Mouse (Mus musculus) MEL (cell line): Measurements from ENCODE around the gene Sox1.

Experiments
- CTCF ChIP-seq, 3 experiments: IDR thresholded peaks in 2 of 3; conservative IDR thresholded peaks in 1 of 3; 2 replicates each; pipeline ENCODE4 v1.5.1; 2011 to 2012; ENCODE audit warnings: low read length in 3 of 3, low read depth in 2 of 3, mild to moderate bottlenecking in 2 of 3, improper control_type of control experiment in 1 of 3, inconsistent platforms in 1 of 3, mixed read lengths in 1 of 3, moderate library complexity in 1 of 3; ENCODE audit not compliant: control insufficient read depth in 1 of 3, insufficient read depth in 1 of 3, poor library complexity in 1 of 3, severe bottlenecking in 1 of 3
- GABPA ChIP-seq: IDR thresholded peaks from 2 replicates; pipeline ENCODE4 v1.6.1; 2012; ENCODE audit warnings: low read depth, mild to moderate bottlenecking, inconsistent platforms, low read length, improper control_type of control experiment, moderate library complexity
- POLR2A ChIP-seq, 2 experiments: IDR thresholded peaks; 2 replicates each; pipeline ENCODE4 v1.6.1; 2011 to 2012; ENCODE audit warnings: low read length in 2 of 2, mild to moderate bottlenecking in 2 of 2, control low read depth in 1 of 2, improper control_type of control experiment in 1 of 2, low read depth in 1 of 2, moderate library complexity in 1 of 2; ENCODE audit not compliant: control insufficient read depth in 1 of 2, insufficient read depth in 1 of 2, poor library complexity in 1 of 2

- TF ChIP-seq CTCF (IDR thresholded peaks at IDR 0.05 in 2 of 3, conservative IDR thresholded peaks at IDR 0.05 in 1 of 3; ENCODE audit: control insufficient read depth in 1 of 3, insufficient read depth in 1 of 3, low read depth in 2 of 3, low read length in 3 of 3, poor library complexity in 1 of 3, severe bottlenecking in 1 of 3) = no peak
- TF ChIP-seq GABPA = no peak
- TF ChIP-seq POLR2A (IDR thresholded peaks at IDR 0.05; ENCODE audit: control insufficient read depth in 1 of 2, insufficient read depth in 1 of 2, low read depth in 1 of 2, low read length in 2 of 2, poor library complexity in 1 of 2) = no peak
These were observed 6.5 kb downstream of the Sox1 start for GRCm38 (mm10) chr8:12401391-12402270.
